Mouse (Mus musculus): ENCODE measurements at regions not wholly inside any gene's neighbourhood (a gene's known extent, or its start where the extent isn't known, plus 50 kb on each side); places are given as distances from the start of the nearest gene placed in this dataset.
"Not testable (repeated sequence)": the region's sequence is repeated elsewhere in the genome, so short reads cannot be mapped to it uniquely, and the experiment has no call there.

DNA sequence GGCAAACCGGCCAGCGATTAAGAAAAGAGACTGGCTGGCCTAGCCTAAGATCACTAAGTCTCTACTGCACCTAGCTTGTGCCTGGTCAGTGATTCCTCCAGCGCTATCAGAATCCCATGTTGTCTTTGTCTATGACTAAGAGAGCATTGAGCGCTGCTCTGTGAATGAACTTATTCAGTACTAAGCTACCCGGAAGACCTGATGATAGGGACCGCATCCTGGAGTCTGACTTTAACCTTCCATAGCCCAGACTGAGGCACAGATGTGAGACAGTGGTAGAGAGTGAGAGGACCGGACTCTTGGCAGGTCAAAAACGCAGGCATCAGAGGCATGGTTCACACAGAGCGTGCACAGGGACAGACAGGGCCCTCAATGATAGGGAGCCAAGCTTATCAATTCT, 252.5 kb upstream of the Smim15 start:
- DNase-seq (ENCODE audit: low read depth): no peak
- no peak for TF ChIP-seq CTCF (IDR thresholded peaks at IDR 0.05; ENCODE audit: borderline replicate concordance, extremely low read depth, insufficient read depth, insufficient read length)
- no peak for TF ChIP-seq POLR2A (IDR thresholded peaks at IDR 0.05; ENCODE audit: borderline replicate concordance, extremely low read depth, insufficient read depth, insufficient read length, poor library complexity, severe bottlenecking)

DNA sequence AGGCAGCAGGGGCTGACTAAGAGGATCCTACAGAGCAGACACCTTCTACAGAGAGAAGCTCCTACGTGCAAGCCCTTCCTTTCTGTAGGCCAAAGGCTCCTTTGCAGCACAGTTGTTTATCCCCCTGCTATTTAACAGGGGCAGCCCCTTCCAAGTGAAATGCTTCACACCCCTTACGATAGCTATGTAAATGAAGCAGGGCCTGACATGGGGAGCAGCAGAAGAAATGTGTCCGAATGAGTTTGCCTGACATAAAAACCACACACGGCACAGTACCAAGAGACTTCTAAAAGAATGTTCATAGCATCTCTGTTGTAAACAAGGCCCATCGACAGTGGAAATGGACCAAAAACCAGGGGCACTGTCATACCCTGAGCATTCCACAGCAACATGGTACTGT, 259.3 kb upstream of the Smim15 start:
- no peak for DNase-seq (ENCODE audit: low read depth)
- TF ChIP-seq CTCF (IDR thresholded peaks at IDR 0.05; ENCODE audit: borderline replicate concordance, extremely low read depth, insufficient read depth, insufficient read length) (no peak), POLR2A (IDR thresholded peaks at IDR 0.05; ENCODE audit: borderline replicate concordance, extremely low read depth, insufficient read depth, insufficient read length, poor library complexity, severe bottlenecking) (no peak)

DNA sequence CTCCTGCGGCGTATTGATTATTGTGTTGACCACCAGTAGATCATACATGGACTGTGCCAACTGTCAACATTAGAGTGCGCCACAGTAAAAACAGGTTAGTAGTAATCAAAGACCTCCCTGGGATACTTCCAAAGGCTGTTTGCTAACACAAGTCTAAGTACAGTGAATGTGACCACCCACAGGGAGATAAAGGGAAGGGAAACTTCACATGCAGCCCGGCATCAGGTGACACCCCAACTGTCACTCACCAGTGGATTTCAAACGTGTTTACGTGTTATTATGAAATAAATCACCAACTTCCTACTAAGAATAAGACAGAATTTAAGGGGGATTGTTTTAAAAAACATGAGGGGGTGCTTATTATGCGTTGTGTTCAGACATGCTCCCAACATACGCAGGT, 262.5 kb upstream of the Smim15 start:
- no peak for TF ChIP-seq CTCF (IDR thresholded peaks at IDR 0.05; ENCODE audit: borderline replicate concordance, extremely low read depth, insufficient read depth, insufficient read length)
- TF ChIP-seq POLR2A (IDR thresholded peaks at IDR 0.05; ENCODE audit: borderline replicate concordance, extremely low read depth, insufficient read depth, insufficient read length, poor library complexity, severe bottlenecking): no peak

DNA sequence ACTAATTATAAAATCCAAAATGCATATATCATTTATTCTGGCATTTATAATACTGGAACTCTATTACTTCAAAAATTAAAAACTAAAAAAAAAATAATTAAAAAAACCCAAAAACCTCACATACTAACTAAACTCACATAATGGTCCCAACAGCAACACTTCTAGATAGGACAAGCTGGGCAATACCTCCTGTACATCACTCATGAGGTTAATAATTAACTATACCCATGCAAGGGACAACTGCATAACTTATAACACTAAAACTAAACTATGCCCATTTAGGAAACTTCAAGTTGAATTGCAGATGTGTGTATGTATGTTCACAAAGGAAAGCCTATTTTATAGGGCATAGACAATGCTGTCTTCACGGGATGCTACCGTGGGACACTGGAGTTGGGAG, 263.0 kb upstream of the Smim15 start:
- no peak for TF ChIP-seq POLR2A (IDR thresholded peaks at IDR 0.05; ENCODE audit: borderline replicate concordance, extremely low read depth, insufficient read depth, insufficient read length, poor library complexity, severe bottlenecking)
- TF ChIP-seq CTCF (IDR thresholded peaks at IDR 0.05; ENCODE audit: borderline replicate concordance, extremely low read depth, insufficient read depth, insufficient read length): no peak
- no peak for DNase-seq (ENCODE audit: low read depth)

More for the DNA sequence above, 262.5 kb upstream of the Smim15 start:
- DNase-seq (ENCODE audit: low read depth): no peak

DNA sequence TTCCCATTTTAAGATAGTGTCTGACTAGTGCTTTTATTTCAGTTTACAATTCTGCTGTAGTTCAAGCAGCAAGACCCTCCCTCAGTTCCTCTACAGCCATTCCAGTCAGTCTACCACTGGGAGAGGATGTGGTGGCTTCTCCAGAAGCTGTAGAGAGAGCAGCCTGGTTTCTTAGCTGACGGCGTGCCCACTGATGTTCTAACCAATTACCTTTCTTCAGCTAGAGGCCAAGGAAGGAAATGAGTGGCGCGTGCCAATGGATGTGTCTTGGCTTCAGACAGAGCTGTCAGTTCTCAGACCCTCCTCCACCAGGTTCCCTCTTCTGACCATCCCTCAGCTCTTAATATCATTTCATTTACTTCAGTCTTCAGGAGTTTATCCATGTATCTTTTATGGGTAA, 264.7 kb upstream of the Smim15 start:
- no peak for DNase-seq (ENCODE audit: low read depth)
- TF ChIP-seq CTCF (IDR thresholded peaks at IDR 0.05; ENCODE audit: borderline replicate concordance, extremely low read depth, insufficient read depth, insufficient read length): no peak
- no peak for TF ChIP-seq POLR2A (IDR thresholded peaks at IDR 0.05; ENCODE audit: borderline replicate concordance, extremely low read depth, insufficient read depth, insufficient read length, poor library complexity, severe bottlenecking)

DNA sequence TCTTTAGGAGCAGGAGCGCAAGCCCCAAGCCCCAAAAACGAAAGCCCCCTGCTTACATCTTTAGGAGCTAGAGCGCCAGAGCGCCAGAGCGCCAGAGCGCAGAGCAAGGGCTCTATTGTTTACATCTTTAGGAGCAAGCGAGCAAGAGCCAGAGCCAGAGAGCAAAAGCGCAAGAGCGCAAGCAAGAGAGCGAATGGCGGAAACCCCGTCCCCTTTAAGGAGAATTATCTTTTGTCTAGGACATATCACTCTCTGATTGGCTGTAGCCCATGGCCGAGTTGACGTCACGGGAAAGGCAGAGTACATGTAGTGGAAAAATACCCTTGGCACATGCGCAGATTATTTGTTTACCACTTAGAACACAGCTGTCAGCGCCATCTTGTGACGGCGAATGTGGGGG, 269.7 kb upstream of the Smim15 start:
- DNase-seq (ENCODE audit: low read depth): not testable (repeated sequence)

DNA sequence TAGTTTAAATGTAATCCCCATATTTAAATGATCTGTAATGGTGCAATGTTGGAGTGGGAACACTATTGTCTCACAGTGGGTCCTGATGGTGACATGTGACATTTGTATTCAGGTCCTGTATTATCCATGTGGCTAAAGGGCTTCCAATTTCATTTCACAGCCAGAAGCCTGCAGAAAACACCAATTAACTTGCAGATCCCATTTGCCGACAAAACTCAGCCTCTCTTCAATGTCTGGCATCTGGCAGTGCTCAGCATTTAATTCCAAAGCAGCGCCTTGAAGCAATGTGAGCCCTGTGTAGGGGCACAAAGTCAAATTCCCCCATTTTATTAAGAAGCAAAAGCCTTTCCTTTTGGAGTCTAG, 277.0 kb upstream of the Smim15 start:
- DNase-seq (ENCODE audit: low read depth): no peak
- TF ChIP-seq CTCF (IDR thresholded peaks at IDR 0.05; ENCODE audit: borderline replicate concordance, extremely low read depth, insufficient read depth, insufficient read length): no peak
- no peak for TF ChIP-seq POLR2A (IDR thresholded peaks at IDR 0.05; ENCODE audit: borderline replicate concordance, extremely low read depth, insufficient read depth, insufficient read length, poor library complexity, severe bottlenecking)

DNA sequence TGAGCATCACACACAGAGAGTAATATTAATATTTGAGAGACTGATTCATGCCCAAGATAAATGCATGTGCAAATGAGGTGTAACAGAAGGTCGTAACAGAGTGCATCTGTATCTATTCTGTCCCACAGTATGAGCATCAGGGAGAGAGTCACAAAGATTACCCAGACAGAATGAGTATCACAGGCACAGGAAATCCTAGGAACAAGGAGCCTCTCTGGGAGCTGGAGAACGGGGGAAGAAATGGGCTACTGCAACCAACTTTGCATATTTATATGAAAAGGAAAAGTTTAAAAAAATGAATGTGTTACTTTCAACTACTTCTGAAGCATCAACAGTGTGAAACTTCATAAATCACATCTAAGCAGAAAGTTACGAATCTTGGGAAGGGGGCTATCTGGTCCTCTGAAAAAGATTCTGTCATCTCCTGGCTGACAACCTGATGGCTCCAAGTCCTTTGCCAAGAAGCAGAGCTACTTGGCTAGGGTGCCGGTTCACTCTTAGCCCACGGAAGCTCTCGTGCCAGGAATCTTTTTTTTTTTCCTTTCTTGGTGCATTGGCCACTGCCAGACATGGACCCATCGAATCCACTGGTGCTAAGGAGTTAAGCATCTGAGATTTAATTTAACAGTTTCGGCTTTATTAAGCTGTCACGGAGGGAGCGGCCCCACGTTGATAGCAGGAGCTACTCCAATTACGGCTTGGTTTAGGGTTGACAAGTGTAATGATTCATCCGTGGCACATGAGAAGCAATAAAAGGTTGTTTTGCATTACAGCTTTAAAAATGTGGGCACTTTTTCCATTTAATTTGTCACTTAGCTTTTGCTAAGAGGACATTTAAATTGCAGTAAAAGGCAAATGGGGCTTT, 277.6 kb upstream of the Smim15 start:
- no peak for TF ChIP-seq CTCF (IDR thresholded peaks at IDR 0.05; ENCODE audit: borderline replicate concordance, extremely low read depth, insufficient read depth, insufficient read length)
- no peak for TF ChIP-seq POLR2A (IDR thresholded peaks at IDR 0.05; ENCODE audit: borderline replicate concordance, extremely low read depth, insufficient read depth, insufficient read length, poor library complexity, severe bottlenecking)
- DNase-seq (ENCODE audit: low read depth): peak; percentile 97

DNA sequence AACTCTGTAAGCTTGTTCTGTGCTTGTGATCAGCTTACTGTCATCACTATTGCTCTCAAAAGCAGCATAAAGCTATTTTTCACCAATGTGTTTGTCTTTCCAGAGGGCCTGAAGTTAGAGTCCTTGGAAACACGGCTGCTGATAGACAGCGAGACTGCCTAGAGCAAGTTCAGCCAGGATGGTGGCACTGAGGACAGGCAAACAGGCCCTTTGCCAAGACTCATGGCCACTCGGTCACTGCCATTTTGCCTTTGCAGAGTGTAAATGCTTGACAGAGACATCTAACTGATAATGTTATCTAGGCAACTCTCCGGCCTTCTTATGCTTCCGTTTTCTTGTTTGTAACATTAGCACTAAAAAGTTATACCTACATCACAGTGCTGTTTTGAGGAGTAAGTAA, 280.3 kb upstream of the Smim15 start:
- DNase-seq (ENCODE audit: low read depth): no peak
- no peak for TF ChIP-seq POLR2A (IDR thresholded peaks at IDR 0.05; ENCODE audit: borderline replicate concordance, extremely low read depth, insufficient read depth, insufficient read length, poor library complexity, severe bottlenecking)
- TF ChIP-seq CTCF (IDR thresholded peaks at IDR 0.05; ENCODE audit: borderline replicate concordance, extremely low read depth, insufficient read depth, insufficient read length): no peak

DNA sequence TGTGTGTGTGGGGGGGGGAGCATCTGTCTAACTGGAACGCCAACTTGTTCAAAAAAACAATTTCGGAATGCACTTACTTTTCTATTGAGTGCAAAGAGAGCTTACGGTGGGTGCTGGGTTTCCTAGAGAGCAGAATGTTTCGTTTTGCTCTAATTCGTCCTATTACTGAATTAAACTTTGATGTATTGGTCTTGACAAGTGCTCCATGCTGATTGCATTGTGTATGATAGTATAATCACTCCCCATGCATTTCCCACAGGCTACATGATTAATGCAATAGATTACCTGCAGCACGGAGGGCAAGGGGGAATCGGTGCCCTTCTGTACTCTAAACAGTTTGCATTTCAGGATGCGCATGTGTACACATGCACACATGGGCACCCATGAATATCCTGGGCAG, 283.7 kb upstream of the Smim15 start:
- no peak for TF ChIP-seq POLR2A (IDR thresholded peaks at IDR 0.05; ENCODE audit: borderline replicate concordance, extremely low read depth, insufficient read depth, insufficient read length, poor library complexity, severe bottlenecking)
- no peak for TF ChIP-seq CTCF (IDR thresholded peaks at IDR 0.05; ENCODE audit: borderline replicate concordance, extremely low read depth, insufficient read depth, insufficient read length)
- DNase-seq (ENCODE audit: low read depth): no peak

DNA sequence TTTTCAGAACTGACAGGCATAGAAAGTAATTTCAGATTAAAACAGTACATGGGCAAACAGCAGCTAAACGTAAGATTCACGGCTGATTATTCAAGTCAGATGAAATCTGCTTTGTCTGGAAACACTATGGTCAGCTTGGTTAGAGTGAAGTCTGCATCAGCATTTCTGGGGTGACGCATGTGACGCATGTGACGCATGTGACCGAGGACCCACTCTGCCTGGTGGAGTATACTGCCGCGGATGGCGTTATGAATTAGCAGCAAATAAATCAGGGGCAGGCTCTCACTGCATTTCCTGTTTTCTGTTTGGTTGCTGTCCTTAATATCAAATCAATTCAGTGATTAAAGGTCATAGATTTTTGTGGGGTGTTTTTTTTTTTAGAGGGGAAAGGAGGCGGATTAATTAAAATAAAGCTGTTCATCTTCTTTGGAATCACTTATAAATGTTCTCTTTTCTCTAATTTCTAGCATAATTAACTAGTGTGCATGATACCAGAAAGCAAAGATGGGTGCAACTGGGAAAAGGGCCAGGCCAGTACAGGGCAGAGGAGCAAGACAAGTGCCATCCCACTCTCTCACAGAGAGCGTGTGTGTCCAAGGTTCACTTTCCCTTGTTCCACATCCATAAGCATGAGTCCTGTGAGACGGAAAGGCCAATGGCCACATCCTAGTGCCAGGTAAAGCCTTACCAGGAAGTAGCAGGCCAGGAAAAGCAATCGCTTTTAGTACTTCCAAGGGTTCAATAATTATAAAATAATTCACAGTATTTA, 285.7 kb upstream of the Smim15 start:
- peak; percentile 22 for DNase-seq (ENCODE audit: low read depth)
- TF ChIP-seq POLR2A (IDR thresholded peaks at IDR 0.05; ENCODE audit: borderline replicate concordance, extremely low read depth, insufficient read depth, insufficient read length, poor library complexity, severe bottlenecking) (no peak), CTCF (IDR thresholded peaks at IDR 0.05; ENCODE audit: borderline replicate concordance, extremely low read depth, insufficient read depth, insufficient read length) (no peak)

DNA sequence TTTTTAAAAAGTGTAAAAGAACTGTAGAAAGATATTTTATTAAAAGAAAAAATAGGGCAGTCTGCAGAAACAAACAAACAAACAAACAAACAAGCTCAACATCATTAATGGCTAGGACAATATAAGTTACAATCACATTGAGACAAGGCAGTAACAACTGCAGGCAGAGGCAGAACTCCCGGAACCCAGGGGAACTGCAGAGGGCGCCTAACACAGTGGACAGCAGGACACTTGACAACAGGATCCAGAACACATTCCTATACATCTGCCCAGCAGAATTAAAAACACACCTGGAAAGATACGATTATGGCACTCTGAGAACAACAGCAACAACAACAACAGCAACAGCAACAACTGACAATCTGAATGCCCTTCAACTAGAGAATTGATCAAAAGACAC, 291.5 kb upstream of the Smim15 start:
- DNase-seq (ENCODE audit: low read depth): no peak
- no peak for TF ChIP-seq POLR2A (IDR thresholded peaks at IDR 0.05; ENCODE audit: borderline replicate concordance, extremely low read depth, insufficient read depth, insufficient read length, poor library complexity, severe bottlenecking)
- no peak for TF ChIP-seq CTCF (IDR thresholded peaks at IDR 0.05; ENCODE audit: borderline replicate concordance, extremely low read depth, insufficient read depth, insufficient read length)

Data from brain, embryonic 14.5 days (tissue).